Mouse (Mus musculus): ENCODE data around the gene Plekhg1. TPM values are rescaled to one million over a fixed set of nuclear protein-coding genes. Genes with fewer than 3 reads are reported as not detected.

The Plekhg1 gene
- polyA plus RNA-seq, 1 experiment: 8.7 TPM

- no peak overlapping the region for H3K4me3 ChIP-seq (ENCODE audit: insufficient read depth, low read length)
- H3K27ac ChIP-seq (ENCODE audit: insufficient read depth, low read length): no peak overlapping the region
- TF ChIP-seq POLR2A (IDR thresholded peaks at IDR 0.05; ENCODE audit: low read depth, low read length): no peak
- no peak for TF ChIP-seq CTCF (IDR thresholded peaks at IDR 0.05; ENCODE audit: borderline replicate concordance, insufficient read depth, low read length)
- H3K4me1 ChIP-seq (ENCODE audit: control insufficient read depth, insufficient read depth, low read length): no peaks in the 10 kb centered on the region
Observed at GRCm38 (mm10) chr10:3939895-3940595, 199.9 kb downstream of the Plekhg1 start.

- TF ChIP-seq POLR2A (IDR thresholded peaks at IDR 0.05; ENCODE audit: low read depth, low read length) (no peak), CTCF (IDR thresholded peaks at IDR 0.05; ENCODE audit: borderline replicate concordance, insufficient read depth, low read length) (no peak)
- H3K4me3 ChIP-seq (ENCODE audit: insufficient read depth, low read length): no peak overlapping the region
- H3K27ac ChIP-seq (ENCODE audit: insufficient read depth, low read length): no peak overlapping the region
- no peaks in the 10 kb centered on the region for H3K4me1 ChIP-seq (ENCODE audit: control insufficient read depth, insufficient read depth, low read length)
Observed at GRCm38 (mm10) chr10:3940596-3940975, 200.4 kb downstream of the Plekhg1 start.

GRCm38 (mm10) chr10:3941054-3941757, 201.0 kb downstream of the Plekhg1 start:
- TF ChIP-seq POLR2A (IDR thresholded peaks at IDR 0.05; ENCODE audit: low read depth, low read length): no peak
- no peak for TF ChIP-seq CTCF (IDR thresholded peaks at IDR 0.05; ENCODE audit: borderline replicate concordance, insufficient read depth, low read length)
- no peak overlapping the region for H3K27ac ChIP-seq (ENCODE audit: insufficient read depth, low read length)
- H3K4me1 ChIP-seq (ENCODE audit: control insufficient read depth, insufficient read depth, low read length): no peaks in the 10 kb centered on the region
- H3K4me3 ChIP-seq (ENCODE audit: insufficient read depth, low read length): no peak overlapping the region

- Histone ChIP-seq H3K27ac (ENCODE audit: insufficient read depth, low read length) (no peak overlapping the region), H3K4me3 (ENCODE audit: insufficient read depth, low read length) (no peak overlapping the region), H3K4me1 (ENCODE audit: control insufficient read depth, insufficient read depth, low read length) (no peaks in the 10 kb centered on the region)
- no peak for TF ChIP-seq POLR2A (IDR thresholded peaks at IDR 0.05; ENCODE audit: low read depth, low read length)
Observed at GRCm38 (mm10) chr10:3942289-3942688, 202.1 kb downstream of the Plekhg1 start.

- H3K4me1 ChIP-seq (ENCODE audit: control insufficient read depth, insufficient read depth, low read length): no peaks in the 10 kb centered on the region
Observed at GRCm38 (mm10) chr10:3943492-3944395, 203.6 kb downstream of the Plekhg1 start.

GRCm38 (mm10) chr10:3946871-3947270, 206.7 kb downstream of the Plekhg1 start:
- Histone ChIP-seq H3K27ac (ENCODE audit: insufficient read depth, low read length) (no peak overlapping the region), H3K4me3 (ENCODE audit: insufficient read depth, low read length) (no peak overlapping the region), H3K4me1 (ENCODE audit: control insufficient read depth, insufficient read depth, low read length) (no peaks in the 10 kb centered on the region)
- TF ChIP-seq CTCF (IDR thresholded peaks at IDR 0.05; ENCODE audit: borderline replicate concordance, insufficient read depth, low read length) (no peak), POLR2A (IDR thresholded peaks at IDR 0.05; ENCODE audit: low read depth, low read length) (no peak)

More at GRCm38 (mm10) chr10:3943492-3944395, 203.6 kb downstream of the Plekhg1 start:
- H3K27ac ChIP-seq (ENCODE audit: insufficient read depth, low read length): no peak overlapping the region
- no peak for TF ChIP-seq POLR2A (IDR thresholded peaks at IDR 0.05; ENCODE audit: low read depth, low read length)
- TF ChIP-seq CTCF (IDR thresholded peaks at IDR 0.05; ENCODE audit: borderline replicate concordance, insufficient read depth, low read length): peak; percentile 57; the same call in 1 of the 2 replicates
- no peak overlapping the region for H3K4me3 ChIP-seq (ENCODE audit: insufficient read depth, low read length)

- H3K4me1 ChIP-seq (ENCODE audit: control insufficient read depth, insufficient read depth, low read length): no peaks in the 10 kb centered on the region
- H3K4me3 ChIP-seq (ENCODE audit: insufficient read depth, low read length): no peak overlapping the region
- TF ChIP-seq CTCF (IDR thresholded peaks at IDR 0.05; ENCODE audit: borderline replicate concordance, insufficient read depth, low read length): no peak
- no peak for TF ChIP-seq POLR2A (IDR thresholded peaks at IDR 0.05; ENCODE audit: low read depth, low read length)
- H3K27ac ChIP-seq (ENCODE audit: insufficient read depth, low read length): no peak overlapping the region
Observed at GRCm38 (mm10) chr10:3947346-3947745, 207.2 kb downstream of the Plekhg1 start.

GRCm38 (mm10) chr10:3949306-3949705, 209.1 kb downstream of the Plekhg1 start:
- TF ChIP-seq POLR2A (IDR thresholded peaks at IDR 0.05; ENCODE audit: low read depth, low read length) (no peak), CTCF (IDR thresholded peaks at IDR 0.05; ENCODE audit: borderline replicate concordance, insufficient read depth, low read length) (no peak)
- H3K4me3 ChIP-seq (ENCODE audit: insufficient read depth, low read length): no peak overlapping the region
- H3K27ac ChIP-seq (ENCODE audit: insufficient read depth, low read length): no peak overlapping the region
- no peaks in the 10 kb centered on the region for H3K4me1 ChIP-seq (ENCODE audit: control insufficient read depth, insufficient read depth, low read length)

- Histone ChIP-seq H3K27ac (ENCODE audit: insufficient read depth, low read length) (no peak overlapping the region), H3K4me1 (ENCODE audit: control insufficient read depth, insufficient read depth, low read length) (no peaks in the 10 kb centered on the region), H3K4me3 (ENCODE audit: insufficient read depth, low read length) (no peak overlapping the region)
- TF ChIP-seq POLR2A (IDR thresholded peaks at IDR 0.05; ENCODE audit: low read depth, low read length) (no peak), CTCF (IDR thresholded peaks at IDR 0.05; ENCODE audit: borderline replicate concordance, insufficient read depth, low read length) (no peak)
Observed at GRCm38 (mm10) chr10:3956471-3956870, 216.3 kb downstream of the Plekhg1 start.
